ENCODE assay signal across 35 mouse cellular contexts in the genomic region with DNA sequence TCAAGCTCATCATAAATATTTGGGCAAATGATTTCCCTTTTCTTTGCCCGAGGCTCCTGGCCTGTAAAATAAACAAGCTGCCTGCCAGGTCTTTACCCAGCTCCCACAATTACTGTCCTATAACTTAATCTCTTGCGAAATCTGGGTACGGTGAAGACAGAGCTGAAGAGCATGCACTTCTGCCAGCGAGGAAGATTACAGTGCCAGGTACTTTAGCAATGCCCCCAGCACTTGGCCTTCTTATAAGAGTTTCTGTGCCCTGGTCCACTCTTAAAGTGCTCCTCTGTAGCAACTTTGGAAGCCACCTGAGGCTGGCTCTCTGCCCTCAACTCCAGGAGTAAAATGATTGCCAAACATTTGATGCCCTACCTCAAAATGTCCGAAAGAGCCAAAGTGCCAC. TPM values are rescaled to one million over a fixed set of nuclear protein-coding genes. Genes with fewer than 3 reads are reported as not detected.
DNase-seq lines count a peak whose midpoint lies in the region; ATAC-seq and TF ChIP-seq lines count a peak whose summit lies in the region.
"Had no signal": no experiment of that assay in that cellular context is flagged by ENCODE, and none has a peak within 500 bp of the region (broad histone marks: within the 10 kb centered on the region; RNA-seq: fewer than 3 reads in every experiment).

No protein-coding gene starts in this region.

- peaks cover 2% of the 10 kb centered on the region for H3K4me1 ChIP-seq in liver, adult 2 months (ENCODE audit: control insufficient read depth, insufficient read depth, low read length)
- no peaks in the 10 kb centered on the region for H3K4me1 ChIP-seq in liver, postnatal 0 days (ENCODE audit: insufficient read depth)
- H3K4me1 ChIP-seq in lung, postnatal 0 days (ENCODE audit: insufficient read depth, low read depth, low read length): no peaks in the 10 kb centered on the region
- H3K4me1 ChIP-seq: embryonic facial prominence, embryonic 10.5 days; embryonic facial prominence, embryonic 13.5 days; forebrain, embryonic 10.5 days; forebrain, embryonic 13.5 days; heart, embryonic 12.5 days; heart, embryonic 15.5 days; hindbrain, embryonic 10.5 days; hindbrain, embryonic 13.5 days; intestine, embryonic 15.5 days had no signal

- no peak overlapping the region for H3K4me2 ChIP-seq in liver, postnatal 0 days (ENCODE audit: low read depth, low read length)
- no peak overlapping the region for H3K4me2 ChIP-seq in lung, postnatal 0 days (replicated peaks; ENCODE audit: low read depth, low read length)
- H3K4me2 ChIP-seq: embryonic facial prominence, embryonic 13.5 days; forebrain, embryonic 13.5 days; heart, embryonic 12.5 days; heart, embryonic 15.5 days; hindbrain, embryonic 13.5 days; intestine, embryonic 15.5 days had no signal

- no peak for ATAC-seq in liver, postnatal 0 days
- no peak for ATAC-seq in lung, postnatal 0 days
- ATAC-seq: forebrain, embryonic 13.5 days; forebrain, postnatal 0 days; hindbrain, embryonic 16.5 days; intestine, embryonic 15.5 days; Patski had no signal

- H3K27me3 ChIP-seq in liver, adult 2 months (ENCODE audit: control insufficient read depth, insufficient read depth, low read length): no peaks in the 10 kb centered on the region
- H3K27me3 ChIP-seq in liver, postnatal 0 days (ENCODE audit: insufficient read depth, low read length): no peaks in the 10 kb centered on the region
- H3K27me3 ChIP-seq in lung, postnatal 0 days (replicated peaks; ENCODE audit: insufficient read depth, low read length): no peaks in the 10 kb centered on the region
- H3K27me3 ChIP-seq: embryonic facial prominence, embryonic 13.5 days; forebrain, embryonic 13.5 days; heart, embryonic 12.5 days; heart, embryonic 15.5 days; hindbrain, embryonic 13.5 days; intestine, embryonic 15.5 days; Patski had no signal

- WGBS in liver, adult 2 months: 23% methylated on average over 5 of the region's 5 CpGs
- WGBS in liver, postnatal 0 days (ENCODE audit: insufficient replicate concordance): 68% methylated on average over 5 of the region's 5 CpGs
- 39% methylated on average over 5 of the region's 5 CpGs for WGBS in lung, postnatal 0 days

- H3K4me3 ChIP-seq in liver, adult 2 months (ENCODE audit: insufficient read depth, low read depth, low read length): no peak overlapping the region
- no peak overlapping the region for H3K4me3 ChIP-seq in liver, postnatal 0 days (ENCODE audit: low read depth, low read length)
- no peak overlapping the region for H3K4me3 ChIP-seq in lung, postnatal 0 days (ENCODE audit: low read depth, low read length)
- H3K4me3 ChIP-seq: embryonic facial prominence, embryonic 10.5 days; embryonic facial prominence, embryonic 13.5 days; erythroblast, embryonic 14.5 days; forebrain, embryonic 10.5 days; forebrain, embryonic 13.5 days; gastrocnemius, adult 2 months; heart, embryonic 12.5 days; heart, embryonic 15.5 days; hindbrain, embryonic 10.5 days; hindbrain, embryonic 13.5 days; intestine, embryonic 15.5 days had no signal

- H3K9me3 ChIP-seq in liver, postnatal 0 days (ENCODE audit: low read length): no peaks in the 10 kb centered on the region
- no peaks in the 10 kb centered on the region for H3K9me3 ChIP-seq in lung, postnatal 0 days (ENCODE audit: low read length)
- H3K9me3 ChIP-seq: embryonic facial prominence, embryonic 10.5 days; embryonic facial prominence, embryonic 13.5 days; forebrain, embryonic 10.5 days; forebrain, embryonic 13.5 days; heart, embryonic 12.5 days; heart, embryonic 15.5 days; hindbrain, embryonic 10.5 days; hindbrain, embryonic 13.5 days; intestine, embryonic 15.5 days had no signal

- TF ChIP-seq POLR2A in liver, adult 2 months (IDR thresholded peaks at IDR 0.05; ENCODE audit: extremely low read depth, insufficient read depth, low read length): no peak

- TF ChIP-seq CTCF in liver, adult 2 months (IDR thresholded peaks at IDR 0.05; ENCODE audit: low read depth, low read length): no peak
- TF ChIP-seq CTCF in liver, postnatal 0 days (IDR thresholded peaks at IDR 0.05; ENCODE audit: low read depth): no peak
- TF ChIP-seq CTCF in lung, postnatal 0 days (IDR thresholded peaks at IDR 0.05): no peak

- no peak overlapping the region for H3K27ac ChIP-seq in liver, adult 2 months (replicated peaks; ENCODE audit: insufficient read depth, low read depth, low read length)
- no peak overlapping the region for H3K27ac ChIP-seq in liver, postnatal 0 days (ENCODE audit: low read depth)
- H3K27ac ChIP-seq in lung, postnatal 0 days (ENCODE audit: low read length): no peak overlapping the region
- H3K27ac ChIP-seq: embryonic facial prominence, embryonic 10.5 days; embryonic facial prominence, embryonic 13.5 days; forebrain, embryonic 10.5 days; forebrain, embryonic 13.5 days; gastrocnemius, adult 2 months; heart, embryonic 15.5 days; hindbrain, embryonic 10.5 days; hindbrain, embryonic 13.5 days; intestine, embryonic 15.5 days had no signal

- no peaks in the 10 kb centered on the region for H3K79me2 ChIP-seq in liver, adult 2 months (ENCODE audit: control insufficient read depth, insufficient read depth, low read length)

- H3K9ac ChIP-seq in liver, adult 2 months (ENCODE audit: low read depth, low read length): no peak overlapping the region
- H3K9ac ChIP-seq in liver, postnatal 0 days (replicated peaks): no peak overlapping the region
- H3K9ac ChIP-seq in lung, postnatal 0 days (replicated peaks; ENCODE audit: low read depth): no peak overlapping the region
- H3K9ac ChIP-seq: embryonic facial prominence, embryonic 13.5 days; forebrain, embryonic 13.5 days; forebrain, postnatal 0 days; heart, embryonic 12.5 days; heart, embryonic 15.5 days; hindbrain, embryonic 13.5 days; intestine, embryonic 15.5 days had no signal

- DNase-seq in liver, adult 2 months (ENCODE audit: extremely low read depth, low read depth, low spot score): peak; percentile 76
- no peak for DNase-seq in liver, postnatal 0 days
- peak; percentile 17 for DNase-seq in lung, postnatal 25 days (ENCODE audit: low spot score)
- no peak for DNase-seq in lung, postnatal 0 days (ENCODE audit: low spot score)
- DNase-seq in NIH3T3 (ENCODE audit: low read depth): peak; percentile 6
- peak; percentile 99 for DNase-seq in gonadal fat pad, adult 2 months (ENCODE audit: low read depth)
- no peak for DNase-seq in thymus, postnatal 10 days (ENCODE audit: low spot score in 2 of 2)
- DNase-seq: adrenal gland, postnatal 36 days; cerebellum, adult 11 months; cerebellum, adult 2 months; cerebellum, postnatal 36 days; embryo, embryonic 11 days; forebrain, postnatal 0 days; gastrocnemius, adult 2 months; gastrocnemius, postnatal 14 days; heart, adult 18-20 months; heart, postnatal 10 days; heart, postnatal 36 days had no signal

- no peak for TF ChIP-seq EP300 in liver, postnatal 0 days (IDR thresholded peaks at IDR 0.05; ENCODE audit: low read depth)
- no peak for TF ChIP-seq EP300 in lung, postnatal 0 days (IDR thresholded peaks at IDR 0.05)

- H3K36me3 ChIP-seq in liver, adult 2 months (ENCODE audit: control insufficient read depth, insufficient read depth, low read length): no peaks in the 10 kb centered on the region
- H3K36me3 ChIP-seq in liver, postnatal 0 days (replicated peaks; ENCODE audit: insufficient read depth, low read length): no peaks in the 10 kb centered on the region
- H3K36me3 ChIP-seq in lung, postnatal 0 days (ENCODE audit: insufficient read depth, low read length): no peaks in the 10 kb centered on the region
- H3K36me3 ChIP-seq: embryonic facial prominence, embryonic 10.5 days; embryonic facial prominence, embryonic 13.5 days; forebrain, embryonic 10.5 days; heart, embryonic 12.5 days; heart, embryonic 15.5 days; hindbrain, embryonic 10.5 days; hindbrain, embryonic 13.5 days; intestine, embryonic 15.5 days had no signal

RNA-seq across cellular contexts. Expression of a gene that starts 5.4 kb away (rescaled TPM):
- total RNA-seq in liver, adult 2 months (2014; rRNA removed): not detected in 2 replicates
- not detected in 2 replicates for polyA plus RNA-seq in liver, adult 2 months (2012; rRNA removed)
- polyA plus RNA-seq in liver, postnatal 0 days (2015; fragmentation: Nextera tagmentation; extraction: Ambion mirVana): not detected in 2 replicates
- not detected in 2 replicates for polyA plus RNA-seq in lung, postnatal 0 days (2015; fragmentation: Nextera tagmentation; extraction: Ambion mirVana)
- polyA plus RNA-seq in gonadal fat pad, adult 2 months (2012; rRNA removed): not detected in 2 replicates
- total RNA-seq: adrenal gland, adult 18-20 months; adrenal gland, postnatal 36 days; forebrain, postnatal 0 days; gastrocnemius, adult 2 months; gastrocnemius, postnatal 14 days; gastrocnemius, postnatal 4 days; heart, adult 18-20 months; heart, postnatal 10 days; heart, postnatal 36 days had no signal
- polyA plus RNA-seq: cerebellum, adult 2 months; embryonic facial prominence, embryonic 10.5 days; erythroblast, embryonic 14.5 days; forebrain, embryonic 10.5 days; forebrain, embryonic 13.5 days; forebrain, postnatal 0 days; frontal cortex, adult 2 months; heart, embryonic 12.5 days; hindbrain, embryonic 10.5 days; hindbrain, embryonic 13.5 days; hindbrain, embryonic 16.5 days; intestine, embryonic 15.5 days; Patski had no signal

RNA-seq across cellular contexts. Expression of a gene that starts 28.2 kb away (rescaled TPM):
- not detected in 2 replicates for total RNA-seq in liver, adult 2 months (2014; rRNA removed)
- polyA plus RNA-seq in liver, adult 2 months (2012; rRNA removed): not detected in 2 replicates
- not detected in 2 replicates for polyA plus RNA-seq in liver, postnatal 0 days (2015; fragmentation: Nextera tagmentation; extraction: Ambion mirVana)
- polyA plus RNA-seq in lung, postnatal 0 days (2015; fragmentation: Nextera tagmentation; extraction: Ambion mirVana): not detected in 2 replicates
- polyA plus RNA-seq in gonadal fat pad, adult 2 months (2012; rRNA removed): not detected in 2 replicates
- total RNA-seq: adrenal gland, adult 18-20 months; ES-E14; forebrain, postnatal 0 days; gastrocnemius, adult 2 months; gastrocnemius, postnatal 14 days; gastrocnemius, postnatal 4 days; heart, adult 18-20 months; heart, postnatal 10 days; heart, postnatal 36 days had no signal
- polyA plus RNA-seq: cerebellum, adult 2 months; cortical plate, adult 2 months; embryonic facial prominence, embryonic 10.5 days; embryonic facial prominence, embryonic 13.5 days; erythroblast, embryonic 14.5 days; forebrain, embryonic 10.5 days; forebrain, embryonic 13.5 days; forebrain, postnatal 0 days; frontal cortex, adult 2 months; heart, embryonic 12.5 days; heart, embryonic 15.5 days; hindbrain, embryonic 10.5 days; hindbrain, embryonic 13.5 days; hindbrain, embryonic 16.5 days; intestine, embryonic 15.5 days; Patski had no signal

Comparison
In these comparisons a context has a peak if more than half of its experiments do, and no peak if none do; other contexts are left out.
1. DNase-seq: peak in liver, adult 2 months (single experiment), lung, postnatal 25 days (single experiment), NIH3T3 (single experiment) and gonadal fat pad, adult 2 months (single experiment); none in liver, postnatal 0 days (single experiment), lung, postnatal 0 days (single experiment) and thymus, postnatal 10 days (0 of 2).